Mouse (Mus musculus) layer of hippocampus, adult 18-20 months (tissue): Measurements from ENCODE around the gene Gm597. TPM values are rescaled to one million over a fixed set of nuclear protein-coding genes. Genes with fewer than 3 reads are reported as not detected.

ENCODE experiments used
- DNase-seq, 2 experiments: peaks; one replicate each; pipeline ENCODE4 v3.0.0; 2022; ENCODE audit warnings: low spot score in 2 of 2
- long read RNA-seq: library from polyadenylated mRNA; stranded (forward); transcript quantifications from one replicate; pipeline ENCODE4 v2.0.0, GENCODE M21; 2021
- total RNA-seq, 2 experiments: library from RNA; stranded (reverse); gene quantifications; 2 replicates each; pipeline ENCODE4 v1.2.3; 2021

Gm597 gene
- total RNA-seq, result not detected
- long read RNA-seq, result 0 reads

DNA sequence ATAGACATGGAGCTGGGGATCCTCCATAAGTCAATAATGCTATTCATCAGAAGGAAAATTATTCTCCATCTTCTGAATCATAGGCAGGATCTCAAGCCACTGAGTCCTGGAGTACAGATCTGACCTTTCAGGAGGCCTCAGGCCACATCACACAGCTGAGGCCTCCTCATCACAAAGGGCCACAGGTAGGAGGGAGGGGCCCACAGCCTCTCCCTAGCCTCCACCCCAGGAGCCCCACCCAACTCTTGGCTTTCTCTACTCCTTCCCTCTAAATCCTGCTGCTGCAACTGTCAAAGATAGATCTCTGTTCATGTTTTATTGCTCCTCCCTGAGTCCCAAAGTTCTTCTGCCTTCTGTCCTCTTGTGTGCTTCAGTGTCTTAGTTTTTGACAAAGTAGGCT lies at the start of gene Gm597:
TSS of gene Gm597 (minus strand) at position 101 of the 400 bp plus-strand sequence.
- no peak for DNase-seq

DNA sequence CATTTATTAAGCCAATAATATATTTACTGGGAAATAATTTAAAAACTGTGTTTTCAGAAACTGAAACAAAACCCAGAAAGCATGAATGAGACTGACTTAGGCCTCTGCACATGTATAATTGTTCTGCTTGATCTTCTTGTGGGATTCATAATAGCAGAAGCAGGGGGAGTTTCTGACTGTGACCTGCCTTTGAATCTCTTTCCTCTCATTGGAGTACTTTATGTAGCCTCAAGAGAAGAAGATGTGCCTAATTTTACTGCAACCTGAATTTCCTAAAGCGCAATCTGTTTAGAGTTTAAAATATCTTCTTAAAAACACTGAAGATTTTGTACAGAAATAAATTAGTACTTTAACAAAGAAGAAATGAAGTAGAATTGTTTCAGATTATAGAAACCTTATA lies 27.6 kb upstream of the Gm597 start:
- no peak for DNase-seq

GRCm38 (mm10) chr1:28806618-28807017 lies 26.6 kb upstream of the Gm597 start:
- peak in 1 of 2 experiments; percentile 48 for DNase-seq

GRCm38 (mm10) chr1:28800881-28801280 lies 20.8 kb upstream of the Gm597 start:
- peak; percentile 37 to 76 for DNase-seq
